Mouse (Mus musculus) bone marrow macrophage, adult 2 months (primary cell): ENCODE measurements at regions not wholly inside any gene's neighbourhood (a gene's known extent, or its start where the extent isn't known, plus 50 kb on each side); places are given as distances from the start of the nearest gene placed in this dataset.

Source experiments
- CTCF ChIP-seq: IDR thresholded peaks from 2 replicates; pipeline ENCODE4 v1.5.1; 2012; ENCODE audit warnings: low read depth, mild to moderate bottlenecking, low read length, moderate library complexity
- POLR2A ChIP-seq: IDR thresholded peaks from 2 replicates; pipeline ENCODE4 v1.6.1; 2012; ENCODE audit warnings: mild to moderate bottlenecking, low read depth, low read length, borderline replicate concordance

DNA sequence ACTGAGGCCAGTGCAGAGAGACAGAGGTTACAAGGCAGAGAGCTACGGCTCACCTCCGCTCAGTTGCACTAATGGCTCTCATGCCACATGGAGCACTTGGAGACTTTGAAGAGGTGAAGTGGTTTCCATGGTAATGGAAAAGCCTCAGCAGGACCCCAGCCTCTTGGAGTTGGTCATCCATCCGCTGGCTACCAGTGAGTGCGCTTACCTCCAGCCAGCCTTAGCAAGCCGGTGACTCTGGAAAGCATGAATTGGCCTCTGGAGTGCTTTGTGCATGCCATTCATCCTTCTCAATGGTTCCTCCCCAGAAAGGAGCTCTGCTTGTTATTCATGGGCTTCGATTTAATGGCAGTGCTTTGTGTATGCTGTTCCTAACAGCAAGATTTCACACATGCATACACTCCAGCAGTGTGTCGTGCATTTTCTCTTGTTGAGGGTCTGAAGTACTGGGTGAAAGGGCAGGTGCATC lies 91.7 kb upstream of the Dyrk2 start:
- TF ChIP-seq CTCF = no peak
- TF ChIP-seq POLR2A = no peak
